Comparison of ENCODE assay signal across 8 mouse cellular contexts in genomic region chr3:84355930-84356689, GRCm38 (mm10). TPM values are rescaled to one million over a fixed set of nuclear protein-coding genes. Genes with fewer than 3 reads are reported as not detected.
DNase-seq lines count a peak whose midpoint lies in the region; ATAC-seq and TF ChIP-seq lines count a peak whose summit lies in the region.

No protein-coding gene starts in this region.

- peaks cover 3 to 14% of the 10 kb centered on the region in 2 experiments for H3K4me1 ChIP-seq in CH12.LX (ENCODE audit: control insufficient read depth in 1 of 2, insufficient read depth in 2 of 2)
- H3K4me1 ChIP-seq in lung, postnatal 0 days (ENCODE audit: insufficient read depth, low read depth, low read length), result no peaks in the 10 kb centered on the region

- peak overlapping the region; percentile 43 to 56 (median 47) for H3K4me3 ChIP-seq in CH12.LX (replicated peaks in 1 of 3; ENCODE audit: low read depth in 2 of 3, low read length in 2 of 3, poor library complexity in 1 of 3)
- no peak overlapping the region for H3K4me3 ChIP-seq in lung, postnatal 0 days (ENCODE audit: low read depth, low read length)

- H3K27me3 ChIP-seq in CH12.LX (replicated peaks), result no peaks in the 10 kb centered on the region
- no peaks in the 10 kb centered on the region for H3K27me3 ChIP-seq in lung, postnatal 0 days (replicated peaks; ENCODE audit: insufficient read depth, low read length)

- H3K36me3 ChIP-seq in CH12.LX (replicated peaks in 1 of 2; ENCODE audit: control insufficient read depth in 1 of 2, insufficient read depth in 1 of 2, low read length in 1 of 2), result no peaks in the 10 kb centered on the region
- no peaks in the 10 kb centered on the region for H3K36me3 ChIP-seq in lung, postnatal 0 days (ENCODE audit: insufficient read depth, low read length)

- H3K9me3 ChIP-seq in CH12.LX (replicated peaks; ENCODE audit: low read length), result no peaks in the 10 kb centered on the region
- no peaks in the 10 kb centered on the region for H3K9me3 ChIP-seq in lung, postnatal 0 days (ENCODE audit: low read length)

- no peak for ATAC-seq in CD4-positive, CD25-positive, alpha-beta regulatory T cell, adult 4 months
- peak; percentile 95 for ATAC-seq in lung, postnatal 0 days

- dilution Hi-C loops in CH12.LX (cut with MboI; ENCODE audit: extremely low pct_ligation_motif_present, extremely low pct_unique_long_range_greater_than_20kb, low sequenced_read_pairs), result no loop called here

- peak; percentile 31 for DNase-seq in CD4-positive, CD25-positive, alpha-beta regulatory T cell, adult 2 months (ENCODE audit: low read depth, low spot score)
- peak; percentile 81 for DNase-seq in CH12.LX (ENCODE audit: extremely low read depth)
- DNase-seq in c-Kit-positive CD71-positive TER-119-positive erythroid progenitor cells, embryonic 14.5 days (ENCODE audit: low spot score), result peak; percentile 72
- DNase-seq in heart, adult 9 months (ENCODE audit: low spot score in 2 of 2), result peak; percentile 74 to 85
- peak; percentile 84 for DNase-seq in kidney, postnatal 10 days
- peak; percentile 92 for DNase-seq in lung, postnatal 0 days (ENCODE audit: low spot score)
- DNase-seq in thymus, postnatal 25 days, result peak; percentile 38

- no peak for TF ChIP-seq EP300 in CH12.LX (IDR thresholded peaks at IDR 0.05; ENCODE audit: low read length)
- TF ChIP-seq EP300 in lung, postnatal 0 days (IDR thresholded peaks at IDR 0.05), result no peak

- no peaks in the 10 kb centered on the region for H3K79me2 ChIP-seq in CH12.LX (replicated peaks; ENCODE audit: control insufficient read depth, extremely low read depth, insufficient read depth, poor library complexity, severe bottlenecking)

- peak overlapping the region; percentile 39; the same call in 1 of the 2 replicates for H3K9ac ChIP-seq in CH12.LX (ENCODE audit: insufficient read depth, low read depth)
- no peak overlapping the region for H3K9ac ChIP-seq in lung, postnatal 0 days (replicated peaks; ENCODE audit: low read depth)

- no peak for TF ChIP-seq POLR2A in CH12.LX (IDR thresholded peaks at IDR 0.05; ENCODE audit: low read depth, low read length)

- in situ Hi-C loops in CH12.LX (cut with MboI; ENCODE audit: low pct_ligation_motif_present, low pct_unique_long_range_greater_than_20kb, low sequenced_read_pairs), result loop anchor here (10.0 kb wide), 1 partner anchor 179 kb away; no protein-coding TSS in a partner anchor

- TF ChIP-seq RAD21 in CH12.LX (IDR thresholded peaks at IDR 0.05; ENCODE audit: low read depth, low read length), result peak; percentile 58

- peak in 1 of 2 experiments; percentile 58; a peak in 2 of 4 replicates for TF ChIP-seq CTCF in CH12.LX (conservative IDR thresholded peaks at IDR 0.05 in 1 of 2, IDR thresholded peaks at IDR 0.05 in 1 of 2; ENCODE audit: low read depth in 2 of 2, low read length in 2 of 2)
- peak; percentile 61 for TF ChIP-seq CTCF in lung, postnatal 0 days (IDR thresholded peaks at IDR 0.05)

- WGBS in lung, postnatal 0 days, result 22% methylated on average over 12 of the region's 12 CpGs

- H3K4me2 ChIP-seq in CH12.LX (ENCODE audit: insufficient read depth, low read depth, poor library complexity, severe bottlenecking), result peak overlapping the region; percentile 91
- H3K4me2 ChIP-seq in lung, postnatal 0 days (replicated peaks; ENCODE audit: low read depth, low read length), result no peak overlapping the region

- no peak overlapping the region for H3K27ac ChIP-seq in CH12.LX (ENCODE audit: insufficient read depth, low read depth)
- H3K27ac ChIP-seq in lung, postnatal 0 days (ENCODE audit: low read length), result peak overlapping the region; percentile 20; the same call in 1 of the 2 replicates

TF ChIP-seq in CH12.LX, 34 proteins besides CTCF, POLR2A, EP300 and RAD21:
- TF ChIP-seq PAX5 (IDR thresholded peaks at IDR 0.05; ENCODE audit: low read length) (no peak), TBP (conservative IDR thresholded peaks at IDR 0.05; ENCODE audit: low read depth, low read length) (no peak; the same call in 1 of the 2 replicates), BHLHE40 (IDR thresholded peaks at IDR 0.05; ENCODE audit: low read depth, low read length) (no peak), ZC3H11A (IDR thresholded peaks at IDR 0.05; ENCODE audit: low read depth, low read length) (no peak), NRF1 (IDR thresholded peaks at IDR 0.05; ENCODE audit: low read depth, low read length) (peak; percentile 65), ETS1 (conservative IDR thresholded peaks at IDR 0.05; ENCODE audit: low read depth, low read length) (no peak), ZMIZ1 (IDR thresholded peaks at IDR 0.05; ENCODE audit: low read depth, low read length) (no peak), SMC3 (IDR thresholded peaks at IDR 0.05; ENCODE audit: low read depth, low read length) (peak; percentile 54), MAX (IDR thresholded peaks at IDR 0.05; ENCODE audit: low read length) (peak; percentile 28; the same call in 1 of the 2 replicates), ZNF384 (IDR thresholded peaks at IDR 0.05; ENCODE audit: low read depth, low read length) (no peak), POLR2AphosphoS2 (IDR thresholded peaks at IDR 0.05; ENCODE audit: low read depth, low read length) (no peak), ZKSCAN1 (IDR thresholded peaks at IDR 0.05; ENCODE audit: borderline replicate concordance, low read depth, low read length) (no peak), TCF12 (IDR thresholded peaks at IDR 0.05; ENCODE audit: low read depth, low read length) (peak; percentile 27; the same call in 1 of the 2 replicates), MXI1 (IDR thresholded peaks at IDR 0.05; ENCODE audit: low read depth, low read length) (no peak)
TF ChIP-seq in CH12.LX: peak in this region for 4.

RNA-seq across cellular contexts. Expression of gene Trim2, which starts 49.4 kb away (rescaled TPM):
- polyA plus RNA-seq in CD4-positive, CD25-positive, alpha-beta regulatory T cell, adult 4 months (2017; shearing (Covaris generic)), result 1 to 10 TPM; 3.9 to 4.0 TPM
- 2.1 and 2.4 TPM in 2 replicates for total RNA-seq in CH12.LX (2012; rRNA removed)
- 2.1 and 2.5 TPM in 2 replicates for total RNA-seq in CH12.LX (2014; rRNA removed)
- polyA plus RNA-seq in CH12.LX (2012; ENCODE audit: insufficient read length, low read depth), result 3.3 and 3.6 TPM in 2 replicates
- polyA plus RNA-seq in lung, postnatal 0 days (2015; fragmentation: Nextera tagmentation; extraction: Ambion mirVana), result 18.7 and 20.0 TPM in 2 replicates

Comparison
In these comparisons a context has a peak if more than half of its experiments do, and no peak if none do; other contexts are left out.
1. DNase-seq: peak in every context shown above with its lines; median percentile 92 in lung, postnatal 0 days; 84 in kidney, postnatal 10 days; 81 in CH12.LX; 80 in heart, adult 9 months; 72 in c-Kit-positive CD71-positive TER-119-positive erythroid progenitor cells, embryonic 14.5 days; 38 in thymus, postnatal 25 days; 31 in CD4-positive, CD25-positive, alpha-beta regulatory T cell, adult 2 months.